Mouse (Mus musculus): ENCODE data around the gene Izumo1.
"Not testable (repeated sequence)": the region's sequence is repeated elsewhere in the genome, so short reads cannot be mapped to it uniquely, and the experiment has no call there.

The Izumo1 gene

DNA sequence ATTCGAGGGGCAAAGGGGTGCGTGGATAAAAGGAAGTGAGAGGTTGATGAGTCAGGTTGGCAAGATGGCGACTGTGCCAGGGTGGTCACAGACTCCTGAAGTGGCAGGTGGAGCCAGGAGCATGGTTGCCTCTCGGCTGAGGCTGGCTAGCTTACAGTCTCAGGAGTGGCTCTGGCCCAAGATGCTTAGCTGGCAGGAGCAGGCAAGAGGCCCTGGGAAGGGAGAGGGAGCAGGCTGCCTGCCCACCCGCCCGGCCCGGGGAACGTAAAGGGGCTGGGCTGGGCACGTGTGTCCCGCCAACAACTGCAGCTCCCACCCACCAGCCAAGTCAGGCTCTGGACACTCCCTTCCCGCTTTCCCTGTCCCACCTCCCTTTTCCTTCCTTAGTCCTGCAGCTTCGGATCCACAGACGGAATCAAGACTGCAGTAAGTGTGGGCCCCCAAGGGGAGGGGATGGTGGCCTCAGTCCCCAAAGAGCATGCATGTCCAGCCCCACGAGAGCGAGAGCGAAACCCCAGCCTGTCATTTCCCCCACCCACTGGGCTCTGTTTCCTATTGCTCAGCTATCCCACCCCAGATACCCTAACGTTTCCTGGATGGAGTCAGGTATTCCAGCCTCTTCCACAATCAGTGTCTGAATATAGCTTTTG, 19.9 kb downstream of the Izumo1 start:
- DNase-seq (ENCODE audit: low read depth in 1 of 2, low spot score in 2 of 2) = no peak

- DNase-seq (ENCODE audit: low read depth in 1 of 2, low spot score in 2 of 2) = no peak
Measured at GRCm38 (mm10) chr7:45642083-45642482, 20.5 kb downstream of the Izumo1 start.

- DNase-seq (ENCODE audit: low read depth in 1 of 2, low spot score in 2 of 2) = no peak
Measured at GRCm38 (mm10) chr7:45642503-45643255, 21.1 kb downstream of the Izumo1 start.

GRCm38 (mm10) chr7:45643441-45644178, 22.0 kb downstream of the Izumo1 start:
- DNase-seq (ENCODE audit: low read depth in 1 of 2, low spot score in 2 of 2) = peak; percentile 66 to 72

DNA sequence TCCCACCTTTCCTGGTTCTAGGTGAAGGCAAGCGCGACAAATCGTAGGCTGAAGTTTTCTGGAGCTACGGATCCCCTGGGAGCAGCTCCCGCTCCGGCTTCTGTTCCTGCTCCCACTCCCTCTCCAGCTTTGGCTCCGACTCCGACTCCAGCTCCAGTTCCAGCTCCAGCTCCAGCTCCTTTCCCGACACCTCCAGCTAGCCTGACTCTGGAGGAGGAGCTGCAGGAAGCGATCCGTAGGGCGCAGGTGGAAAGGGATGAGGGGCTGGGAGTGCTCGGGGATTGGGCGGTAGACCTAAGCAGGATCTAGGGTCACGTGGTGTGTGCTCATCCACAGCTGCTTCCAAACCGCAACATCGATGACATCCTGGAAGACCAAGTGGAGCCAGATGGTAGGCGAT, 22.6 kb downstream of the Izumo1 start:
- no peak for DNase-seq (ENCODE audit: low read depth in 1 of 2, low spot score in 2 of 2)

- no peak for DNase-seq (ENCODE audit: low read depth in 1 of 2, low spot score in 2 of 2)
Measured at GRCm38 (mm10) chr7:45644872-45645590, 23.4 kb downstream of the Izumo1 start.

- DNase-seq (ENCODE audit: low read depth in 1 of 2, low spot score in 2 of 2) = no peak
Measured at GRCm38 (mm10) chr7:45645591-45645971, 24.0 kb downstream of the Izumo1 start.

DNA sequence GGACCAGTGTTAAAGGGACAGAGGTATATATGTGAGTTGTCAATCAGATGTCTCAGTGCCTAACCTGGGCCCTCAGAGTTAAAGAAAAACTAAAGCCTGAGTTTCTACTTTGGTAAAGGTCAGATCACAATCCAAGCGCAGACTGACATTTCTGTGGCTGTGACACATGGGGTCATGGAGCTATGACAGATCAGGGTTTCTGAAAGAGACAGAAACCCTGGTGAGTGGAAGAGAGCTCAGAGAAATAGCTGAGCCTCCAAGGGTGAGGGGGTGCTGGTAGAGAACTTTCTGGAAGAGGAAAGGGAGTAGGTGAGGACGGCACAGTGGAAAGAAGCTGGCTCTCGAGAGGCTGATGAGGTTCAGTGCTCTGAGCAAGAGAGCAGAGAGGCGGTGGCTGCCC, 25.1 kb downstream of the Izumo1 start:
- no peak for DNase-seq (ENCODE audit: low read depth in 1 of 2, low spot score in 2 of 2)

DNA sequence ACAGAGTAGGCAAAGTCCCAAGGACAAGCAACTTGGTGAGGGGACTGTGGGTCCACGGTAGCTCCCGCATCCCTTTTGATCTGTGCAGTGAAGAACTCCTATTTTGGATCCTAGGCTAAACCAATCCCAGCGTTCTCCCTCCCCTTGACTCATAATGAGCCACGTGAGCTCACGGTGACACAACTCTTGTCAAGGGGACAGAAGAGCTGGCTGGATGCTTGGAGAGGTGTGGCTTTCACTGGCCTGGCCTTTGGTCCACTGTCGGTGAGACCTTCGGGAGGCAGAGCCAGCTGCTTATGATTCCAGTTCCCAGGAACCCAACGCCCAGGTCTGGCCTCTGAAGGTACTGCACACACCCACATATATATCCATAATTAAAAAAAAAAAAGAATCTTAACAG, 27.7 kb downstream of the Izumo1 start:
- DNase-seq (ENCODE audit: low read depth in 1 of 2, low spot score in 2 of 2) = no peak

- not testable (repeated sequence) for DNase-seq (ENCODE audit: low read depth in 1 of 2, low spot score in 2 of 2)
Measured at GRCm38 (mm10) chr7:45650484-45650883, 28.9 kb downstream of the Izumo1 start.

- no peak for DNase-seq (ENCODE audit: low read depth in 1 of 2, low spot score in 2 of 2)
Measured at GRCm38 (mm10) chr7:45654424-45655047, 32.9 kb downstream of the Izumo1 start.

GRCm38 (mm10) chr7:45660746-45661478, 39.3 kb downstream of the Izumo1 start:
- DNase-seq (ENCODE audit: low read depth in 1 of 2, low spot score in 2 of 2) = no peak

- DNase-seq (ENCODE audit: low read depth in 1 of 2, low spot score in 2 of 2) = not testable (repeated sequence)
Measured at GRCm38 (mm10) chr7:45661702-45662101, 40.1 kb downstream of the Izumo1 start.

DNA sequence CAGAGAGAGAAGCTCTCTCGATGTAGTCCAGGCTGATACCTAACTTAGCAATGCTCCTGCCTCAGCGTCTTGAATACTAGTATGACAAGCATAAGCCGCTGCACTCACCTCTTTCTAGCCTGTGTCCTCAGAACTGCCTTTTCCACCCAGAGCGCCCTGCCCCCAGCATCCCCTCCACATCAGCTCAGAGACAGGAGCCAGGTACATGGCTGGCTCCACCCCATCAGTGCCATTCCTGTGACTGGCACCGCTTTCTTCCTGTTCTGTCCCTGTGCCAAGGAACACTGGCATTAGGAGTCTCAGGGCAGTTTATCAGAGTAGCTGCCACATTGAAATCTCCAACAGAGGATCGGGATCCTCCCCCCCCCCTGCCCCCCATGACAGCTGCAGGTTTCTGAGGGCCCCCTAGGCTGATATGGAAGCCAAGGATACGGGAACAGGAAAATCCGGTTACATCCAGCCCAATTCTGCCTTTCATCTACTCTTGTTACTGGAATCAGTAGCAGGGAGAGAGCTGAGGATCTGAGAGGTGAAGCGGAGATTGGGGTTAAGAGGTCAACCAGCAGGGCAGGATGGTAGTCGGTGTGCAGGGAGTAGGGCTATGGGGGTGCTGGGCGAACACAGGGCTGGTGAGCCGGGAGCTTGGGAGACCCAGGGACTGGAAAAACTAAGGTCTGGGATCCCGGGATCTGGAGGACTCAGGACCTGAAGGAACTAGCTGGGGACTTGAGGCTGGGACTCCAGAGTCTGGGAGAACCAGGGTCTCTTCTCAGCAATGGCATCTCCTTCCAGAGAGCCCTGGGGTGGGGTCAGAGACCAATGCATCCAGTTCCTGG, 43.9 kb downstream of the Izumo1 start:
- no peak for DNase-seq (ENCODE audit: low read depth in 1 of 2, low spot score in 2 of 2)

GRCm38 (mm10) chr7:45666161-45666560, 44.5 kb downstream of the Izumo1 start, which contains the start of gene Fut2:
Fut2 (minus strand) TSS chr7:45666394.
- DNase-seq (ENCODE audit: low read depth in 1 of 2, low spot score in 2 of 2) = no peak

DNA sequence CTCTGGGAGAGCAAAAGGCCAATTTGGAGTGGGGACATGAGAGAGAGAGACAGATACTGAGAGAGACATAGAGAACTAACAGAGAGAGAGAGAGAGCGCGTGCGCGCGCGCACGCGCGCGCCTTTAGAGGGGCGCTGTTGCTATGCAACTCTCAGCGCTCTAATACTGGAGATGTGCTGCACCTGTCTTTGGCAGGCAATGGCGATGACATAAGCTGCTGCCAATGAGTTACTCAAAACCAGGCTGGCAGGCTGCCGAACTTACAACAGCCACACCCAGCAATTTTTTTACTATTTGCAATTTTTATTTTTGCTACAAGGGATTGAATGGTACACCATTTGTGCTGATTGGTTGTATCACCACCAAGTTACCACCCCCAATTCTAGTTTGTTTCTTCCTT, 46.1 kb downstream of the Izumo1 start:
- DNase-seq (ENCODE audit: low read depth in 1 of 2, low spot score in 2 of 2) = no peak

GRCm38 (mm10) chr7:45668921-45669320, 47.3 kb downstream of the Izumo1 start:
- DNase-seq (ENCODE audit: low read depth in 1 of 2, low spot score in 2 of 2) = no peak

DNA sequence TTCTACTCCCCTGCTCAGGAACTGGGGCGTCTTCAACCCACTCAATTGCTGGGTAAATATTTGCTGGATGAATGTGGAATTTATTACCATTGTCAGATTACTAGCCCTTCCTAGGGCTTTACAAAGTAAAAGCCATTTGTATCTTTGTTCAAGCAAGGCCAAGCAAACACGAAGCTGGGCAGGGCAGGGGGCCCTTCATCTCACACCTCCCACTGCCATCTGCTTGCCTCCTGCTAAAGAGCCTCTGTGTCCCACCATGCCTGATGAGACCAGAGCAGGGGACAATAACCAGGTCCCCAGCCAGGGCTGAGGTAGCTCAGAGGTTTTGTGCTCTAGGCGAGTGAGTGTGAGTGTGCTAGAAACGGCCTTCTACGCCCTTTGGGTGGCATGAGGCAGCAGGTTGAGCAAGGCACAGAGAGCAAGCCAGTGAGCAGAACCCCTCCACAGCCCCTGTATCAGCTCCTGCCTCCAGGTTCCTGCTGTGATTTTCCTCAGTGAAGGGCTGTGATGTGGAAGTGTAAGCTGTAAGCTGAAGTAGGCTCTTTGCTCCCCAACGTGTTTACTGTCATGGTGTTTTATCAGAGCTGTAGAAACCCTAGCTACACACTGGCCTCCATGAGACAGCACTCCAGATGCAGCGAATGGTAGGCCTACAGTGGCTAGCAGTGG, 56.1 kb downstream of the Izumo1 start:
- DNase-seq (ENCODE audit: low read depth in 1 of 2, low spot score in 2 of 2) = no peak
